Mouse (Mus musculus): ENCODE data around the gene Agmo. TPM values are rescaled to one million over a fixed set of nuclear protein-coding genes. Genes with fewer than 3 reads are reported as not detected.

Gene Agmo
- polyA plus RNA-seq (2016; fragmentation: Nextera tagmentation; extraction: Ambion mirVana) = 0.30 and 0.42 TPM in 2 replicates

GRCm38 (mm10) chr12:37241566-37242021 is at the start of gene Agmo:
Gene Agmo, plus strand, starts transcription at chr12:37241641.
- WGBS = 57% methylated on average over 4 of the region's 4 CpGs
- Histone ChIP-seq H3K27me3 (ENCODE audit: insufficient read depth, poor library complexity, severe bottlenecking) (no peaks in the 10 kb centered on the region), H3K36me3 (no peaks in the 10 kb centered on the region), H3K4me3 (no peak within 1 kb of the TSS), H3K9me3 (no peaks in the 10 kb centered on the region), H3K27ac (no peak within 1 kb of the TSS), H3K4me1 (replicated peaks) (no peaks in the 10 kb centered on the region)
- DNase-seq (ENCODE audit: low spot score) = no peak

- no peak overlapping the region for H3K4me3 ChIP-seq
- H3K4me1 ChIP-seq (replicated peaks) = no peaks in the 10 kb centered on the region
- no peak for DNase-seq (ENCODE audit: low spot score)
- H3K27me3 ChIP-seq (ENCODE audit: insufficient read depth, poor library complexity, severe bottlenecking) = no peaks in the 10 kb centered on the region
- no peak overlapping the region for H3K27ac ChIP-seq
- WGBS = 93% methylated on average over 1 of the region's 1 CpGs
- no peaks in the 10 kb centered on the region for H3K9me3 ChIP-seq
- H3K36me3 ChIP-seq = no peaks in the 10 kb centered on the region
Measured at GRCm38 (mm10) chr12:37231119-37231518, 10.3 kb upstream of the Agmo start.

- H3K4me3 ChIP-seq = no peak overlapping the region
- no peaks in the 10 kb centered on the region for H3K27me3 ChIP-seq (ENCODE audit: insufficient read depth, poor library complexity, severe bottlenecking)
- H3K27ac ChIP-seq = no peak overlapping the region
- no peak for DNase-seq (ENCODE audit: low spot score)
- 80% methylated on average over 5 of the region's 5 CpGs for WGBS
- no peaks in the 10 kb centered on the region for H3K4me1 ChIP-seq (replicated peaks)
- no peaks in the 10 kb centered on the region for H3K9me3 ChIP-seq
- H3K36me3 ChIP-seq = no peaks in the 10 kb centered on the region
Measured at GRCm38 (mm10) chr12:37240975-37241565, 371 bp upstream of the Agmo start.

DNA sequence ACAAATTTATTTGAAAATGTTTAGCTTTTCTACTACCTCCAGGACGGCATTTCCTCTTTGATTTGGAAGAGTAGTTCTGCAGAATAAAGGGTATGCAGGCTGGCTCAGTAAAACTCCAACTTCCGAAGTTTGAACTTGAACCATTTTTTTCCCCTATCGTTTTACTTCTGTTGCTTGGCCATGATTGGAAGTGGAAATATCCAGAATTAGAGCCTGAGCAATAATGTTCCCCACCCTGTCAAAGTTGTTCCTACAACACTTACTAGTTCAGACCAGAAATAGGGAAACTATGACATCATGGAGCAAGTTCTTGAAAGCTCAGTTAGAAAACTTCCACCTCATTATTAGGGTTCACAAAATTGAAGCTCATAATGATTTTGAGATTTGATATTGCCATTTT is 1.0 kb downstream of the Agmo start:
- Histone ChIP-seq H3K4me3 (no peak overlapping the region), H3K27ac (no peak overlapping the region), H3K27me3 (ENCODE audit: insufficient read depth, poor library complexity, severe bottlenecking) (no peaks in the 10 kb centered on the region), H3K4me1 (replicated peaks) (no peaks in the 10 kb centered on the region), H3K36me3 (no peaks in the 10 kb centered on the region), H3K9me3 (no peaks in the 10 kb centered on the region)
- 93% methylated on average over 3 of the region's 3 CpGs for WGBS
- DNase-seq (ENCODE audit: low spot score) = no peak

DNA sequence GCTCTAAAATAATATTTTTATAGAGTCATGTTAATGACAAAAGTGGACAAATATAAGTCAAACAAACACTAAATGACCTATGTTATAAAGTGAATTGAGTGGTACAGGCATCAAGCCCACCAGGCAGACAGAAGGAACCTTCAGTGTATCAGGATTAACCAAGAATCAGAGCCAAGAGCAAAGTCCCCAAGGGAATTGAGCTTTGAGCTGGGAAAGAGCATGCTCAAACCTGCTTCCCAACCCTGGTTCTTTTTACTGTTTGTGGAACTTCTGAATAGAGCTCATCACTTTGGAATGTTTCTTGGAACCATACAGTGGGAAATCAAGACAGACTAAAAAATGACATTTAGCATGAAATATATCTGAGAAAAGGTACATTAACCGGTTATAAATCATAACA is 3.4 kb downstream of the Agmo start:
- Histone ChIP-seq H3K4me1 (replicated peaks) (no peaks in the 10 kb centered on the region), H3K27me3 (ENCODE audit: insufficient read depth, poor library complexity, severe bottlenecking) (no peaks in the 10 kb centered on the region), H3K36me3 (no peaks in the 10 kb centered on the region), H3K27ac (no peak overlapping the region), H3K9me3 (no peaks in the 10 kb centered on the region), H3K4me3 (no peak overlapping the region)
- no peak for DNase-seq (ENCODE audit: low spot score)
- 91% methylated on average over 1 of the region's 1 CpGs for WGBS

- H3K36me3 ChIP-seq = no peaks in the 10 kb centered on the region
- no peaks in the 10 kb centered on the region for H3K27me3 ChIP-seq (ENCODE audit: insufficient read depth, poor library complexity, severe bottlenecking)
- no peaks in the 10 kb centered on the region for H3K9me3 ChIP-seq
- no peak for DNase-seq (ENCODE audit: low spot score)
- H3K27ac ChIP-seq = no peak overlapping the region
- H3K4me3 ChIP-seq = no peak overlapping the region
- H3K4me1 ChIP-seq (replicated peaks) = no peaks in the 10 kb centered on the region
- 91% methylated on average over 5 of the region's 5 CpGs for WGBS
Measured at GRCm38 (mm10) chr12:37251688-37252087, 10.2 kb downstream of the Agmo start.

GRCm38 (mm10) chr12:37257099-37257498 is 15.7 kb downstream of the Agmo start:
- no peaks in the 10 kb centered on the region for H3K36me3 ChIP-seq
- no peaks in the 10 kb centered on the region for H3K9me3 ChIP-seq
- no peak overlapping the region for H3K4me3 ChIP-seq
- no peaks in the 10 kb centered on the region for H3K27me3 ChIP-seq (ENCODE audit: insufficient read depth, poor library complexity, severe bottlenecking)
- H3K27ac ChIP-seq = no peak overlapping the region
- no peaks in the 10 kb centered on the region for H3K4me1 ChIP-seq (replicated peaks)
- DNase-seq (ENCODE audit: low spot score) = no peak
- WGBS = 85% methylated on average over 2 of the region's 2 CpGs

- Histone ChIP-seq H3K4me1 (replicated peaks) (no peaks in the 10 kb centered on the region), H3K27ac (no peak overlapping the region), H3K9me3 (no peaks in the 10 kb centered on the region), H3K36me3 (no peaks in the 10 kb centered on the region), H3K27me3 (ENCODE audit: insufficient read depth, poor library complexity, severe bottlenecking) (no peaks in the 10 kb centered on the region), H3K4me3 (no peak overlapping the region)
- DNase-seq (ENCODE audit: low spot score) = no peak
Measured at GRCm38 (mm10) chr12:37259771-37260528, 18.5 kb downstream of the Agmo start.

DNA sequence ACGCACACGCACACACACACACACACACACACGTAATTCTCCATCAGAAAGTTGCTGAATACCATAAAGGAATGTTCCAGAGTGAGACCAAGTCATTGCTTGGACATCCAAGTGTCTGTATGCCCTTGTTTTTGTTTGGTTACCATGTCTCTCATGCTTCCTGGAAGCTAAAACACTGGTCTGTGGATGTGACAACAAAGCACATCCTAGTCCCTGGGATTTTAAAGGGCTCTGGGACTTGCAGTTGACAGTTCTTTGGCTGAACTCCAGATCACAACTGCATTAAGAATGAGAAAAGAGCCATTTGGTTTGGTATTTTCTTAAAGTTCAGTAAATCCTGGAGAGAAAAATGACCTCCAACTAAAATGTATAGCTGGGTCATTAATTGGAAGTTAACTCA is 22.2 kb downstream of the Agmo start:
- no peak for DNase-seq (ENCODE audit: low spot score)
- Histone ChIP-seq H3K36me3 (no peaks in the 10 kb centered on the region), H3K4me3 (no peak overlapping the region), H3K27me3 (ENCODE audit: insufficient read depth, poor library complexity, severe bottlenecking) (no peaks in the 10 kb centered on the region), H3K9me3 (no peaks in the 10 kb centered on the region), H3K27ac (no peak overlapping the region), H3K4me1 (replicated peaks) (no peaks in the 10 kb centered on the region)
- WGBS = 88% methylated on average over 3 of the region's 3 CpGs

- no peaks in the 10 kb centered on the region for H3K36me3 ChIP-seq
- no peak for DNase-seq (ENCODE audit: low spot score)
- WGBS = 69% methylated on average over 6 of the region's 6 CpGs
Measured at GRCm38 (mm10) chr12:37268636-37269152, 27.3 kb downstream of the Agmo start.

GRCm38 (mm10) chr12:37272660-37273059 is 31.2 kb downstream of the Agmo start:
- 83% methylated on average over 3 of the region's 3 CpGs for WGBS
- Histone ChIP-seq H3K4me1 (replicated peaks) (no peaks in the 10 kb centered on the region), H3K9me3 (no peaks in the 10 kb centered on the region), H3K4me3 (no peak overlapping the region), H3K27ac (no peak overlapping the region), H3K36me3 (no peaks in the 10 kb centered on the region), H3K27me3 (ENCODE audit: insufficient read depth, poor library complexity, severe bottlenecking) (no peaks in the 10 kb centered on the region)
- no peak for DNase-seq (ENCODE audit: low spot score)

More at GRCm38 (mm10) chr12:37268636-37269152, 27.3 kb downstream of the Agmo start:
- Histone ChIP-seq H3K4me1 (replicated peaks) (no peaks in the 10 kb centered on the region), H3K27ac (no peak overlapping the region), H3K9me3 (no peaks in the 10 kb centered on the region), H3K4me3 (no peak overlapping the region), H3K27me3 (ENCODE audit: insufficient read depth, poor library complexity, severe bottlenecking) (no peaks in the 10 kb centered on the region)

DNA sequence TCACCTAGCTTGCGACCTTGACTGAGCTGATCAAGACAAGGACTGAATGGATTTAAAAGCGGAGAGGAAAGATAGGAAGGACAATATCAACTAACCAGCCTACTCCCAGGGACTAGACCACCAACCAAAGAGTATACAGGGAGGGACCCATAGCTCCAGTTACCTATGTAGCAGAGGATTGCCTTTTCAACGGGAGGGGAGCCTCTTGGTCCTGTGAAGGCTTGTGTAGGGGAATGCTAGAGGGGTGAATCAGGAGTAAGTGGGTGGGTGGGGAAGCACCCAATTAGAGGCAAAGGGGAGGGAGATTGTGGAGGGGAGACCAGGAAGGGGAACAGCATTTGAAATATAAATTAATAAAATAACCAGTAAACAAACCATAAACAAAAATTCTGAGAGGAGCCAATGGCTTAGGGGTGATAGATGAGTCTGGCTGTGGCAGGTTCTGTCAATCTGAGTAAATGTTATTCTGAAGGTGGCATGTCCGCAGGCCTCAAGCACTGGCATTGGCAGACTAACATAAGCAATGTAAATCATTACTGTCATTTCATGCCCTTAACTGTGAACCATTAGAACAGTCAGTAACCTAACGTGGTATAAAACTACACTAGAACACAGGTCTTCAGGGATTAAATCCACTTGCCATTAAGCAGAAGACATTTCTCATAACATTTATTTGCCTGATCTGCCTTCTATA is 32.7 kb downstream of the Agmo start:
- no peaks in the 10 kb centered on the region for H3K27me3 ChIP-seq (ENCODE audit: insufficient read depth, poor library complexity, severe bottlenecking)
- no peaks in the 10 kb centered on the region for H3K4me1 ChIP-seq (replicated peaks)
- no peaks in the 10 kb centered on the region for H3K36me3 ChIP-seq
- DNase-seq (ENCODE audit: low spot score) = no peak
- no peaks in the 10 kb centered on the region for H3K9me3 ChIP-seq
- 81% methylated on average over 5 of the region's 5 CpGs for WGBS
- H3K27ac ChIP-seq = no peak overlapping the region
- no peak overlapping the region for H3K4me3 ChIP-seq

- no peaks in the 10 kb centered on the region for H3K4me1 ChIP-seq (replicated peaks)
- H3K27me3 ChIP-seq (ENCODE audit: insufficient read depth, poor library complexity, severe bottlenecking) = no peaks in the 10 kb centered on the region
- no peak for DNase-seq (ENCODE audit: low spot score)
- H3K27ac ChIP-seq = no peak overlapping the region
- H3K36me3 ChIP-seq = no peaks in the 10 kb centered on the region
- H3K9me3 ChIP-seq = no peaks in the 10 kb centered on the region
- no peak overlapping the region for H3K4me3 ChIP-seq
- 61% methylated on average over 2 of the region's 2 CpGs for WGBS
Measured at GRCm38 (mm10) chr12:37274658-37275019, 33.2 kb downstream of the Agmo start.

All from hindbrain, embryonic 10.5 days (tissue).